Mouse (Mus musculus) hindlimb bud, embryonic 11.5 days (tissue): ENCODE results near the gene Ddx49.

Experiments
- DNase-seq: peaks from one replicate; pipeline ENCODE4 v3.0.0-alpha.2; 2012; ENCODE audit warnings: low read depth, low spot score; ENCODE audit errors: extremely low spot score

The Ddx49 gene

DNA sequence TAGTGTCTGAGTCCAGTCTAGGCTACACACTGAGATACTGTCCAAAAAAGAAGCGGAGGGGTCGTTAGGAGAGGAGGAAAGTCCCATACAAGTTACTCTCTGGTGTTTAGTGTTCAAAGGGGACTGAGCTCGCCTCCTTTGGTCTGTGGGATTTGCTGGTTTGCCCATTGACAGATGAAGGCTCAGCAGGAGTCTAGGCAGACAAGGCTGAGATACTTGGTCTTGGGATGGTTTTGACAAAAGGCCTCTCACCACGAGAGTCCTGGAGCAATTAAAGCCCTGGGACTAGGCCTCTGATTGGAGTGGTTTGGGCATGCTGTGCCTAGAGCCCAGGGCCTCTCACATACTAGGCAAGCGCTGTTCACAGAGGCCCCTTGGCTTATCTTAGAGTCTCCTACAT is 34.0 kb downstream of the Ddx49 start:
- no peak for DNase-seq

DNA sequence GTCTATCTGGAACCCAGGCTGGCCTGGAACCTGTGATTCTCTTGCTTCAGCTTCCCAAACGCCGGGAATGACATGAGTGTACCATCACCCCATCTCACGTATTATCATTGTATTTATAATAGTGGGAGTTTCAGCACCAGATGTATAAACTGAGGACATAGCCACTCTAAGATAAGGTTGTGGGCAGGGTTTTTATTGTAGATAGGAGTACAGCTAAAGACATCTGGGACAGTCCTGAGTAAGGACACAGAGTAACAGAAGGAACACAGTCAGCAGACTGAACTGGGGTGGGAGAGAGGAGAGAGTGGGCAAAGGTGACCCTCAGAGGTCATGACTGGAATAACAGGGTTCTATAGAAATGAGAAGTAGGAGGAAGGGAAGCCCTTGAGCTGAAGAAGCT is 34.6 kb downstream of the Ddx49 start:
- no peak for DNase-seq

DNA sequence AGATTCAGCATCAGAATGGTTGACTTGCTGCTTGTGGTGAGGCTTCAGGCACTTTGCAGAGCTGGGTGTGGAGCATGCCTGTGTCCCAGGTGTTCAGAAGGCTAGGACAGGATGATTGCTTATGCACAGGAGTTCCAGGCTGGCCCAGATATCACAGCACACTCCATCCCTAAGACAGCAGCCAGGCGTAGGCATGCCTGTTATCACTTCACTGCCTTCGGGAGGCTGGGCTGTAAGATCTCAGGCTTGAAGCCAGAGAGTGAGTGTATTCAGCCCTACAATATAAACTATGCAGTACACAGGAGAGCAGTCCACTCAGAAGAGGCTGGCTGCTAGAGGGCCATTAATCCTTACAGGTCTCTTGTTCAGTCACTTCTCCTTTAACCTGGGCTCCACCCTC is 43.2 kb downstream of the Ddx49 start:
- no peak for DNase-seq

DNA sequence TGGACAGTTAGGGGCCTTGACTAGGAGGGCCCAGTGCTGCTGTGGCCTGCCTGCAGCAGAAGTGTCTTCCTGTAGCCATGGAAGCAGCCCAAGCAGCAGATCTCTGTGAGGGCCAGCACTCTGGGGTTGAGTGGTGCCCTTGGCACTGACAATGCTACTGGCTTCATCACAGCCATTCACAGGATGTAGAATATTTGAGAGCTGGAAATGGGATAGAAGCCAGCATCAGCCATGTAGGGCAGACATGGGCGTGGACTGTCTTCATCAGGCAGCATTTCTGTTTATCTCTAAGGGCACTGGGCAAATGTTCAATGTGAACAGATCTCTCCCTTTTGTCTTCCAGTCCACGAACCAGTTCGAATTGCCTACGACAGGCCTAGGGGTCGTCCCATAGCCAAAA is 43.7 kb downstream of the Ddx49 start:
- DNase-seq: no peak

DNA sequence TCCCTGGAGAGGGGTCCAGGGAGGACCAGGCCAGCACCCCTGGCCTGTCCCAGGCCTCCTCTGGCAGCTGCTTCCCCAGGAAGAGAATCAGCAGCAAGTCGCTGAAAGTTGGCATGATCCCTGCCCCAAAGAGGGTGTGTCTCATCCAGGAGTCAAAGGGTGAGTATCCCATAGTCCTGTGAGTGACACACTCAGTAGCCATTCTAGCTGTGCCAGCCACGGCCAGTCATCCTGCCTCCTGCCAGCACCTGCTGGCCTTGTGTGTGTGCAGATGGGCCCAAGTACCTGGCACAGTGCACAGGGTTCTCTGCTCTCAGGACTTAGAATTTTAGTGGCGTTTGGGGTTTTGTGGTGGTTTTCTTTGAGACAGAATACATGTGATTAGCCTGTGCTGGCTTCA is 44.8 kb downstream of the Ddx49 start:
- no peak for DNase-seq

DNA sequence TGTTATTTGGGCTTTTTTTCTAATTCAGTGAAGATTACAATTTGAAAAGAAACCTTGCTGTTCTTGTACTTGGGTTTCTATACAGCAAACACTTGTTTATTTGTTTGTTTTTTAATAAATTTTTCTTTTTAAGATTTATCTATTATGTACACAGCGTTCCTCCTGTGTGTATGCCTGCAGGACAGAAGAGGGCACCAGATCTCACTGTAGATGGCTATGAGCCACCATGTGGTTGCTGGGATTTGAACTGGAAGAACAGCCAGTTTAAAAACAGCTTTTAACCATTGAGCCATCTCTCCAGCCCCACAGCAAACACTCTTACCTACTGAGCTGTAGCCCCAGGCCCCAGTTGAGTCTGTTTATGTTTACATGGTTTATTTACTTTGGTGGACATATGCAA is 47.7 kb downstream of the Ddx49 start:
- no peak for DNase-seq

DNA sequence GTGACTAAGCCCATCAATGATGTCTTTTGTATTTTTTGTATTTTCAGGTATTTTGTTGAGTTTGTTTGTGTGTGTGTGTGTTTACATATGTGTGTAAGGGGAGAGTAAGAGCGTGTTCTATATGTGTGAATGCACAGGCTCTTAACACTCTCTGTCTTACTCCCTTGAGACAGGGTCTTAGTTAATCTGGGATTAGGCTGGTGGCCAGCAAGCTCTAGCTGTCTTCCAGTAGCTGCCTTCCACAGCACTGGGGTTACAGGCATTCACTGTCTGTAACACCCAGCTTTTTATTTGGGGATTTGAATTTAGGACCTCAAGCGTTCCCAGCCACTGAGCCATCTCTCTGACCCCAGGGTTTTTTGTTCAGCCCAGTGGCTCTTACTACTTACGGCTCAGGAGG is 54.4 kb downstream of the Ddx49 start:
- no peak for DNase-seq

DNA sequence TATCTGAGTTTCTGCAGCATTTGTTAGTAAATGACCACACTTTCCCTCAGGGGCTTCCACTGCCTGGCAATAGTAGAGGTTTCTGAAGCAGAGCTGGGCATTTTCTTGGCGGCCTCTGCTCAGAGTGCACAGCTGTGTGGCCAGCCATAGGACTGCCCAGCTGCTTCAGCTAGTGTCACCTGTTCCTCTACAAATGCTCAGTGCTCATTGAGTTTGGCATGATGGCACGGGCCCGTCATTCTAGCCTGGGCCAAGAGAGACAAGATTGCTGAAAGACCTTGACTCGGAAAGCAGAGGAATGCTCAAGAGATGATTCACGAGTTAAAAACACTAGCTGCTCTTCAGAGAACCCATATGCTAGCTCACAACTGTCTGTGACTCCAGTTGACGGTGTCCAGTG is 55.7 kb downstream of the Ddx49 start:
- DNase-seq: no peak
